Mouse (Mus musculus): ENCODE data around the gene Ube2o.
"Not testable (repeated sequence)": the region's sequence is repeated elsewhere in the genome, so short reads cannot be mapped to it uniquely, and the experiment has no call there.

Gene Ube2o

GRCm38 (mm10) chr11:116613234-116613633, 32.0 kb upstream of the Ube2o start:
- DNase-seq, result no peak

- DNase-seq, result no peak
Measured at GRCm38 (mm10) chr11:116612554-116612953, 31.3 kb upstream of the Ube2o start.

- no peak for DNase-seq
Measured at GRCm38 (mm10) chr11:116611883-116612282, 30.6 kb upstream of the Ube2o start.

GRCm38 (mm10) chr11:116611168-116611567, 29.9 kb upstream of the Ube2o start:
- not testable (repeated sequence) for DNase-seq

- DNase-seq, result peak; percentile 96
Measured at GRCm38 (mm10) chr11:116609965-116610630, 28.9 kb upstream of the Ube2o start.

- no peak for DNase-seq
Measured at GRCm38 (mm10) chr11:116607717-116608116, 26.5 kb upstream of the Ube2o start.

GRCm38 (mm10) chr11:116604097-116604496, 22.9 kb upstream of the Ube2o start:
- no peak for DNase-seq

GRCm38 (mm10) chr11:116603339-116603738, 22.1 kb upstream of the Ube2o start:
- no peak for DNase-seq

- no peak for DNase-seq
Measured at GRCm38 (mm10) chr11:116602043-116602442, 20.8 kb upstream of the Ube2o start.

- no peak for DNase-seq
Measured at GRCm38 (mm10) chr11:116601166-116601565, 19.9 kb upstream of the Ube2o start.

GRCm38 (mm10) chr11:116599230-116599629, 18.0 kb upstream of the Ube2o start:
- no peak for DNase-seq

- DNase-seq, result no peak
Measured at GRCm38 (mm10) chr11:116598193-116598592, 16.9 kb upstream of the Ube2o start.

GRCm38 (mm10) chr11:116596766-116597165, 15.5 kb upstream of the Ube2o start:
- DNase-seq, result no peak

GRCm38 (mm10) chr11:116593345-116593744, 12.1 kb upstream of the Ube2o start:
- DNase-seq, result no peak

- peak; percentile 100 for DNase-seq
Measured at GRCm38 (mm10) chr11:116592428-116592827, 11.2 kb upstream of the Ube2o start.

- no peak for DNase-seq
Measured at GRCm38 (mm10) chr11:116591621-116592020, 10.4 kb upstream of the Ube2o start.

- no peak for DNase-seq
Measured at GRCm38 (mm10) chr11:116589574-116589973, 8.3 kb upstream of the Ube2o start.

GRCm38 (mm10) chr11:116589020-116589531, 7.8 kb upstream of the Ube2o start:
- no peak for DNase-seq

- DNase-seq, result peak; percentile 81
Measured at GRCm38 (mm10) chr11:116586801-116587631, 5.8 kb upstream of the Ube2o start.

- DNase-seq, result no peak
Measured at GRCm38 (mm10) chr11:116586310-116586709, 5.1 kb upstream of the Ube2o start, which contains the start of gene Aanat. Aanat (plus strand) TSS chr11:116586432.

- no peak for DNase-seq
Measured at GRCm38 (mm10) chr11:116585682-116586081, 4.4 kb upstream of the Ube2o start.

GRCm38 (mm10) chr11:116580711-116581375, 404 bp downstream of the Ube2o start:
- peak; percentile 63 for DNase-seq

GRCm38 (mm10) chr11:116580031-116580652, 1.1 kb downstream of the Ube2o start:
- no peak for DNase-seq

Measured in cerebellum, adult 9-10 months (tissue).